Mouse (Mus musculus) intestine, embryonic 15.5 days (tissue): ENCODE data around the gene Atf7. TPM values are rescaled to one million over a fixed set of nuclear protein-coding genes. Genes with fewer than 3 reads are reported as not detected.

Source experiments
- ATAC-seq: fragments of 200-750 bp; cut with Nextera tagmentation; 2 replicates; pipeline ENCODE4 v1.8.0; 2017; ENCODE audit warnings: moderate TSS enrichment, moderate library complexity
- H3K27ac ChIP-seq: fragments of 300-500 bp; sonication (generic); 2 replicates; pipeline ENCODE4 v1.5.1; 2015; ENCODE audit warnings: mild to moderate bottlenecking, inconsistent platforms
- H3K27me3 ChIP-seq: fragments of 300-500 bp; sonication (generic); replicated peaks from 2 replicates; pipeline ENCODE4 v1.6.1; 2015; ENCODE audit warnings: inconsistent platforms
- H3K36me3 ChIP-seq: fragments of 300-500 bp; sonication (generic); 2 replicates; pipeline ENCODE4 v1.6.1; 2015; ENCODE audit warnings: inconsistent platforms
- H3K4me1 ChIP-seq: fragments of 300-500 bp; sonication (generic); replicated peaks from 2 replicates; pipeline ENCODE4 v1.6.1; 2015; ENCODE audit warnings: inconsistent platforms
- H3K4me2 ChIP-seq: fragments of 300-500 bp; sonication (generic); replicated peaks from 2 replicates; pipeline ENCODE4 v1.6.1; 2015; ENCODE audit warnings: mild to moderate bottlenecking, inconsistent platforms
- H3K4me3 ChIP-seq: fragments of 300-500 bp; sonication (generic); replicated peaks from 2 replicates; pipeline ENCODE4 v1.5.1; 2015; ENCODE audit warnings: inconsistent platforms
- H3K9ac ChIP-seq: fragments of 300-500 bp; sonication (generic); 2 replicates; pipeline ENCODE4 v1.6.1; 2015; ENCODE audit warnings: inconsistent platforms
- H3K9me3 ChIP-seq: fragments of 300-500 bp; sonication (generic); 2 replicates; pipeline ENCODE4 v1.6.1; 2016; ENCODE audit warnings: inconsistent platforms
- WGBS: fragments of 180-500 bp; shearing (Covaris S2); methylation state at CpG from one replicate; pipeline ENCODE4 v1.1.7; 2015; 5-methylcytosine and 5-hydroxymethylcytosine counted together
- polyA plus RNA-seq: library from polyadenylated mRNA; unstranded; fragments of >200 nt; fragmentation: Nextera tagmentation; extraction: Ambion mirVana; gene quantifications from 2 replicates; pipeline ENCODE4 v1.2.1, GENCODE M21; 2015

The Atf7 gene
- polyA plus RNA-seq, 1 experiment from 2014 or later: 25.9 TPM

GRCm38 (mm10) chr15:102567849-102568248, 57.4 kb downstream of the Atf7 start:
- Histone ChIP-seq H3K27me3 (no peaks in the 10 kb centered on the region), H3K4me1 (no peaks in the 10 kb centered on the region), H3K36me3 (0 out of 2 replicates have a peak, but pooled peaks cover under 1% of the 10 kb centered on the region), H3K9me3 (no peaks in the 10 kb centered on the region), H3K4me3 (no peak overlapping the region), H3K9ac (no peak overlapping the region), H3K27ac (no peak overlapping the region), H3K4me2 (no peak overlapping the region)
- 69% methylated on average over 2 of the region's 2 CpGs for WGBS
- no peak for ATAC-seq

DNA sequence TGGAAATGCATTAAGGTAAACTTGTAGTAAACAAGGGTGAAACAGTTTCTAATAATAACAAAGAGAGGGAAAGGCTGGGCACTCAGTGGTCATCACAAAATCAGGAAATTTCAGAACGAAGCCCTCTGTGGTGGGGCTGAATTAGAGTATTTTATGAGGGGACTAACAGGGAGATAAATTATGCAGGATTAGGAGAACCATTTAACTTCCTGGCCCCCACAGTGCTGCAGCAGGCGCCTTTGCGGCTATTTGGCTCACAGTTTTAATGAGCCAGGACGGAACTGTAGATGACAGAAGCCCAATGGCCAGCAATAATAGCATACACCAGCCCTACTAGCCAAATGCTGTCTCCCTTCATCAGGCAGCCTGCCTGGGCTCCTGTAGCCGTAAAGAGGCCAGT, 61.6 kb downstream of the Atf7 start:
- 86% methylated on average over 5 of the region's 5 CpGs for WGBS
- peaks cover 5% of the 10 kb centered on the region; the same call in 1 of the 2 replicates for H3K36me3 ChIP-seq
- no peaks in the 10 kb centered on the region for H3K9me3 ChIP-seq
- H3K27ac ChIP-seq: no peak overlapping the region
- no peaks in the 10 kb centered on the region for H3K27me3 ChIP-seq
- H3K4me3 ChIP-seq: no peak overlapping the region
- H3K4me1 ChIP-seq: no peaks in the 10 kb centered on the region
- H3K4me2 ChIP-seq: no peak overlapping the region
- H3K9ac ChIP-seq: no peak overlapping the region
- no peak for ATAC-seq

- H3K4me1 ChIP-seq: no peaks in the 10 kb centered on the region
- no peak overlapping the region for H3K4me2 ChIP-seq
- H3K4me3 ChIP-seq: no peak overlapping the region
- H3K9ac ChIP-seq: no peak overlapping the region
- H3K27me3 ChIP-seq: no peaks in the 10 kb centered on the region
- H3K27ac ChIP-seq: no peak overlapping the region
- no peaks in the 10 kb centered on the region for H3K9me3 ChIP-seq
- H3K36me3 ChIP-seq: peaks cover 5% of the 10 kb centered on the region; the same call in 1 of the 2 replicates
- WGBS: 64% methylated on average over 3 of the region's 3 CpGs
- ATAC-seq: no peak
Measured at GRCm38 (mm10) chr15:102563061-102563460, 62.2 kb downstream of the Atf7 start.

DNA sequence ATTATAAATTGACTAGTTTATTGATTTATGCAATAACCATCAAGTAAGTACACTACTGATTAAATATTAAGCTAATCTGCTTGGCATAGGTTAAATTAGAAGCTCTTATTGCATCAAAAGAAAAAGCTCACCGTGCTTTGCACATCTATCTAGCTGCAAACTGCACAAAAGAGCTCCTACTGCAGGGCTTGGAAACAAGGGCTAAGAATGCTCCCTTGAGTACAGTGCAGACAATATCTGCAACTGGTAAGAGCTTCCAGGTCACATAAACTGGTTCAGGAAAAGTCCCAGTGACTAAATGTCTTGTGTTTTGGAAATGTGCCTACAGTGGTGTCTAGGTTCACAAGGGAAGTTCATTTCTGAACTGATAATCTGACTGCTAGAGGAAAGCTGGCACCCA, 62.8 kb downstream of the Atf7 start:
- 76% methylated on average over 1 of the region's 1 CpGs for WGBS

DNA sequence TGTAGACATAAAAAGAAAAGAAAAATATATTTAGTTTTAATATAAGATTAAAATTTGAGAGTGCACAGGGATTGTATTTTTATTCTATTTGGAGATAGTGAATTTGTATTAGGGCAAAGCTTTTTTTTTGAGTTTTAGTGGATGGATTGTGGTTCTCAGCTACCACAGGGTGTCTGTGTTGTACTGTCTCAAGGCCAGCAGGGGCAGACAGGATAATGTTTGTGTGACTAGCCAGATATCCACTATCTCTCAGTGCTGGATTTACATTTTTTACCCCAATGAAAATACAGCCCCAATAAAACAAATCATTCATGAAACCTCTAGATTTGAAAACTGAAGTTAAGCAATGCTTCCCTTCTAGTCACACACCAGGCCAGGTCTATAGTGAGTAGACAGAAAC, 67.7 kb downstream of the Atf7 start:
- H3K4me1 ChIP-seq: no peaks in the 10 kb centered on the region
- no peak overlapping the region for H3K4me2 ChIP-seq
- no peaks in the 10 kb centered on the region for H3K27me3 ChIP-seq
- H3K4me3 ChIP-seq: no peak overlapping the region
- H3K36me3 ChIP-seq: peaks cover 12% of the 10 kb centered on the region; the same call in 1 of the 2 replicates
- no peak overlapping the region for H3K27ac ChIP-seq
- H3K9me3 ChIP-seq: no peaks in the 10 kb centered on the region
- ATAC-seq: no peak
- no peak overlapping the region for H3K9ac ChIP-seq

More for the DNA sequence above, 62.8 kb downstream of the Atf7 start:
- H3K4me2 ChIP-seq: no peak overlapping the region
- no peaks in the 10 kb centered on the region for H3K9me3 ChIP-seq
- H3K27me3 ChIP-seq: no peaks in the 10 kb centered on the region
- no peak overlapping the region for H3K9ac ChIP-seq
- H3K4me3 ChIP-seq: no peak overlapping the region
- ATAC-seq: no peak
- H3K36me3 ChIP-seq: peaks cover 5% of the 10 kb centered on the region; the same call in 1 of the 2 replicates
- no peak overlapping the region for H3K27ac ChIP-seq
- no peaks in the 10 kb centered on the region for H3K4me1 ChIP-seq

DNA sequence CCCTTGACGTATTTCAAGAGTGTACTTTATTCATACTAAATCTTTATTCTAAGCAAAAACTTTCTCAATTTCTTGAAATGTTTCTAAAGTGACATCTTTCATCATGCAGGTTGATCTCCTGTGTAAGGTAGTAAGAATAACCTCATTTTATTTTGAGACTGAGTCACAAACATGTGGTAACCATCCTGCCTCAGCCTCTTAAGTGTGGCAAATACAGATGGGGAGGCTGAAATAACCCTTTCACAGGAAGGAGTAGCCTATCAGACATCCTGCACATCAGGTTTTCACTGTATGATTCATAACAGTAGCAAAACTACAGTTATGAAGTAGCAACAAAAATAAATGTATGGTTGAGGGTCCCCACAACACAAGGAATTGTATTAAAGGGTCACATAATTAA, 69.7 kb downstream of the Atf7 start:
- Histone ChIP-seq H3K27me3 (no peaks in the 10 kb centered on the region), H3K36me3 (peaks cover 18% of the 10 kb centered on the region; the same call in 1 of the 2 replicates), H3K9ac (no peak overlapping the region), H3K4me3 (no peak overlapping the region), H3K9me3 (no peaks in the 10 kb centered on the region), H3K4me1 (no peaks in the 10 kb centered on the region), H3K27ac (no peak overlapping the region), H3K4me2 (no peak overlapping the region)
- 95% methylated on average over 1 of the region's 1 CpGs for WGBS
- no peak for ATAC-seq

DNA sequence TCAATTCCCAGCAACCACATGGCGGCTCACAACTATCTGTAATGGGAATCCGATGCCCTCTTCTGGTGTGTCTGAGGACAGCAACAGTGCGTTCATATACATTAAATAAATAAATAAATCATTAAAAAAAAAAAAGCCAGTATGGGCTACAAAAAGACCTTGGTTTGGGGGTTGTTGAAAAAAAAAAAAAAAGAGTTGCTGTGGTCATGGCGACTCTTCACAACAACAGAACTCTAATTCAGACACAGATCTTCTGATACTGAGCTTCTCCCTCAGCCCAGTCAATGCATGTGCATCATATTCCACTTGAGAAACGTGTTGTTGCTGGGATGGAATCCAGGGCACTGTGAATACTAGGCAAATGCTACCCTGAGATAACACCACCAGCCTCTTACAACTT, 72.7 kb downstream of the Atf7 start:
- H3K4me3 ChIP-seq: no peak overlapping the region
- H3K27ac ChIP-seq: no peak overlapping the region
- no peaks in the 10 kb centered on the region for H3K9me3 ChIP-seq
- H3K27me3 ChIP-seq: no peaks in the 10 kb centered on the region
- no peak overlapping the region for H3K9ac ChIP-seq
- H3K4me1 ChIP-seq: no peaks in the 10 kb centered on the region
- 93% methylated on average over 5 of the region's 5 CpGs for WGBS
- no peak for ATAC-seq
- H3K4me2 ChIP-seq: no peak overlapping the region
- H3K36me3 ChIP-seq: peaks cover 18% of the 10 kb centered on the region; the same call in 1 of the 2 replicates

DNA sequence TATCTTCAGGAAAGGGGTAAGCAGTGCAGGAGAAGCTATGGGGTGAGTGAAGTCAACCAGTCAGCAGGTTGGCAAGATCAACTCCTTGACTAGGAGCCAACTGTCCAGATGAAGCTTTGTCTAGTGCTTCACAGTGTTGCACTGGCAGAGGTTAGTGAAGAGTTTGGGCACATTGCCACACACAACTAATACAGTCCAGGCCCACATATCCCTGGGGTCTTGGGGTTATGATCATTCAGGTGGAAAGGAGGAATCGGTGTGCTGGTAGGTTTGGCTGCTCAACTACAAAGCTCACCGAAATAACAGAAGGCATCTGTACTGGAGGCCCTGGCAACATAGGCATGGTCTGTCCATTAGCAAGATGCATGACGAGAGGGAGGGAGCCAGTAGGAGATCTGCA, 77.8 kb downstream of the Atf7 start:
- Histone ChIP-seq H3K4me2 (no peak overlapping the region), H3K9me3 (no peaks in the 10 kb centered on the region), H3K4me3 (no peak overlapping the region), H3K9ac (no peak overlapping the region), H3K27me3 (no peaks in the 10 kb centered on the region), H3K4me1 (no peaks in the 10 kb centered on the region), H3K27ac (no peak overlapping the region), H3K36me3 (peaks cover 21% of the 10 kb centered on the region)
- 97% methylated on average over 3 of the region's 3 CpGs for WGBS
- no peak for ATAC-seq

- Histone ChIP-seq H3K4me3 (no peak overlapping the region), H3K27me3 (no peaks in the 10 kb centered on the region), H3K4me2 (no peak overlapping the region), H3K36me3 (peaks cover 18% of the 10 kb centered on the region), H3K9me3 (no peaks in the 10 kb centered on the region), H3K9ac (no peak overlapping the region), H3K4me1 (no peaks in the 10 kb centered on the region), H3K27ac (no peak overlapping the region)
- WGBS: 87% methylated on average over 3 of the region's 3 CpGs
- ATAC-seq: no peak
Measured at GRCm38 (mm10) chr15:102546677-102547427, 78.4 kb downstream of the Atf7 start.

DNA sequence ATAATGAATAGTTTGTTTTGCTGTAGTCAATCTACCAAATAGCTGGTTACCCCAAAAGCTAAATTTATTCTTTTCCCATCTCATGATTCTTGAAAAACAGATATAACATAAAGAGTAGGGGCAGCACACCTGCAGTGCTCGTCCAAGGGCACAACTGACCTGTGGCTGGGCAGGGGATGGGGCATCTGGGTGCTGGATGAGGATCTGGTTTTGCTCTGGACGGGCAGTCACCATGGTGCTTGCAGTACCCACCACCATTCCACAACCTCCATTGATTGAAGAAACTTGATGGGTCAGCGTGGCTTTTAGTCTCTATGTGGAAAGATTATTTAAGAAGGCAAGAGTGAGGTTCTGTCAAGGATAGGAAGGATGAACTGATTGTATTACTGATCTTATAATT, 79.0 kb downstream of the Atf7 start:
- WGBS: 96% methylated on average over 3 of the region's 3 CpGs
- no peak overlapping the region for H3K27ac ChIP-seq
- no peak for ATAC-seq
- H3K4me2 ChIP-seq: no peak overlapping the region
- H3K4me1 ChIP-seq: no peaks in the 10 kb centered on the region
- H3K36me3 ChIP-seq: peaks cover 18% of the 10 kb centered on the region
- no peak overlapping the region for H3K9ac ChIP-seq
- H3K27me3 ChIP-seq: no peaks in the 10 kb centered on the region
- no peak overlapping the region for H3K4me3 ChIP-seq
- H3K9me3 ChIP-seq: no peaks in the 10 kb centered on the region

DNA sequence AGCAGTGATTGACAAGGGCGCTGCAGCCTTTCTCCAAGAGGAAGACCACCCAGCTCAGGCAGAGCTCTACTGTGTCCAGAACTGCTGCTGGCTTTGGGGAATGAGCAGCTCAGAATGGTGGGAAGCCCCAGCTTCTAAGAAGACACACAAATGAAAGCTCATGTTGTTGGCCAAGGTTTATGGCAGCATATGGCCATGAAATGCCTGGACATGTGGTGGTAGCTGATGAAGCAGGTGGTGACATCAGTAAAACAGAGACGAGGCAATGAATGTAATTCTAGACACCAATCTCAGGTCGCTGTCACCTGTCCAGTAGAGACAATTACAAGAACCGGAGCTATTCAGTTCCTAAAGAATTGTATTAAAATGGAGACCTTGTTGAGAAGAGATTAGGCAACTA, 80.5 kb downstream of the Atf7 start:
- 91% methylated on average over 4 of the region's 4 CpGs for WGBS
- peaks cover 18% of the 10 kb centered on the region for H3K36me3 ChIP-seq
- no peak overlapping the region for H3K4me2 ChIP-seq
- H3K9ac ChIP-seq: no peak overlapping the region
- H3K27me3 ChIP-seq: no peaks in the 10 kb centered on the region
- H3K4me3 ChIP-seq: no peak overlapping the region
- H3K9me3 ChIP-seq: no peaks in the 10 kb centered on the region
- no peaks in the 10 kb centered on the region for H3K4me1 ChIP-seq
- H3K27ac ChIP-seq: no peak overlapping the region
- no peak for ATAC-seq

- ATAC-seq: no peak
- no peak overlapping the region for H3K9ac ChIP-seq
- 93% methylated on average over 7 of the region's 7 CpGs for WGBS
- H3K4me1 ChIP-seq: no peaks in the 10 kb centered on the region
- H3K27me3 ChIP-seq: no peaks in the 10 kb centered on the region
- peaks cover 32% of the 10 kb centered on the region for H3K36me3 ChIP-seq
- no peaks in the 10 kb centered on the region for H3K9me3 ChIP-seq
- no peak overlapping the region for H3K27ac ChIP-seq
- H3K4me3 ChIP-seq: no peak overlapping the region
- no peak overlapping the region for H3K4me2 ChIP-seq
Measured at GRCm38 (mm10) chr15:102533926-102534325, 91.3 kb downstream of the Atf7 start.
